Mouse (Mus musculus) myocyte (in vitro differentiated cells): ENCODE data around the gene Siva1.

Experiments used
- MAX ChIP-seq: IDR thresholded peaks from one replicate; pipeline ENCODE4 v1.6.1; 2011; ENCODE audit warnings: low read depth, mild to moderate bottlenecking, control low read depth
- MYOG ChIP-seq, 3 experiments: IDR thresholded peaks; one replicate each; pipeline ENCODE4 v1.6.1; 2011; ENCODE audit warnings: control low read depth in 2 of 3, low read depth in 2 of 3, mild to moderate bottlenecking in 2 of 3; ENCODE audit not compliant: insufficient read length in 2 of 3, control insufficient read depth in 1 of 3, insufficient read depth in 1 of 3
- POLR2A ChIP-seq: IDR thresholded peaks from one replicate; pipeline ENCODE4 v1.6.1; 2011; ENCODE audit warnings: low read depth, mild to moderate bottlenecking, control low read depth, moderate library complexity; ENCODE audit not compliant: insufficient read length
- SRF ChIP-seq: IDR thresholded peaks from one replicate; pipeline ENCODE4 v1.6.1; 2011; ENCODE audit warnings: low read depth; ENCODE audit not compliant: control insufficient read depth, insufficient read length
- TCF12 ChIP-seq: IDR thresholded peaks from one replicate; pipeline ENCODE4 v1.6.1; 2011; ENCODE audit warnings: mild to moderate bottlenecking, control low read depth; ENCODE audit not compliant: poor library complexity, insufficient read depth, severe bottlenecking
- USF1 ChIP-seq: IDR thresholded peaks from one replicate; pipeline ENCODE4 v1.6.1; 2011; ENCODE audit warnings: low read depth, mild to moderate bottlenecking, control low read depth, moderate library complexity

- no peak for TF ChIP-seq MYOG (IDR thresholded peaks at IDR 0.05; ENCODE audit: control insufficient read depth in 1 of 3, insufficient read depth in 1 of 3, insufficient read length in 2 of 3, low read depth in 2 of 3)
- no peak for TF ChIP-seq TCF12
- TF ChIP-seq POLR2A, result no peak
- TF ChIP-seq MAX, result no peak
- no peak for TF ChIP-seq SRF
- no peak for TF ChIP-seq USF1
These were observed 44.0 kb downstream of the Siva1 start for GRCm38 (mm10) chr12:112688458-112688857.
